Mouse (Mus musculus) ZHBTc4 (cell line): ENCODE results near the gene Gm6588.

ENCODE experiments used
- DNase-seq: peaks from one replicate; pipeline ENCODE4 v3.0.0-alpha.2; 2011; ENCODE audit warnings: low read depth, low spot score

Gene Gm6588

DNA sequence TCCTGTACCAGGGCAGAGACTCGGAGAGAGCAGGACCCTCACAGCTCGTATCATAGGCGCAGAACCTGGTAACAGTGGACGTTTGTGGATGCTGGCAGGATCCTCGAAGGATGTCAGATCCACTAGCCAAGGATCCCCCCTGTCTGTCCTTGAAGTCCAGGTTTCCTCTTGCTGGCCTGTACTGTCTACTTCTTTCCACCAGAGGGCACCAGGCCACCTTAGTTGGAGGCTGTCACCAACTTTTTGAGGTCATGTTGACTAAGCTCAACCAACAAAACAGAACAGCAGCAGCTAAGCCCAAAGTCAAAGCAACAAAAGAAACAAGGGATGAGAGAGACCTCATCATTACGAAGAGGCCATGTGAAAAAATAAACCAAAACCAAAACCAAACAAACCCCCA, 20.9 kb downstream of the Gm6588 start:
- DNase-seq: peak; percentile 83

DNA sequence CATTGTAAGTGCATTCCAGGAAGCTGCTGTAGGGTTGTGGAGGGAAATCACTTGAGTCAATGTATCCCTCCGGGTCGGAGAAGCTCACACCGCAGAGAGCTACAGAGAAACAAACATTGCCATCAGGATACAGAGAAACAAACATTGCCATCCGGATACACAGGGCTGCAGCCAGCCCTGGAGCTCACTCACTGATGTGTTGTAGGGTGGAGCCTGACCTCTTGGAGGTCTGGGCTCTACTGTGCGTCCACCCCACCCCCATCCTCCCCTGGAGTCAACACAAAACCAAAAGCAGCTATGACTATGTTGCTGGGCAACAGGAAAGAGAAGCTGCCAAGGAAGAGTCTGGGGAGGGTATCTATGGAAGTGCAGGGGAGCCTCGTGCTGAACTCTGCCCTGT, 24.2 kb downstream of the Gm6588 start:
- peak; percentile 46 for DNase-seq

DNA sequence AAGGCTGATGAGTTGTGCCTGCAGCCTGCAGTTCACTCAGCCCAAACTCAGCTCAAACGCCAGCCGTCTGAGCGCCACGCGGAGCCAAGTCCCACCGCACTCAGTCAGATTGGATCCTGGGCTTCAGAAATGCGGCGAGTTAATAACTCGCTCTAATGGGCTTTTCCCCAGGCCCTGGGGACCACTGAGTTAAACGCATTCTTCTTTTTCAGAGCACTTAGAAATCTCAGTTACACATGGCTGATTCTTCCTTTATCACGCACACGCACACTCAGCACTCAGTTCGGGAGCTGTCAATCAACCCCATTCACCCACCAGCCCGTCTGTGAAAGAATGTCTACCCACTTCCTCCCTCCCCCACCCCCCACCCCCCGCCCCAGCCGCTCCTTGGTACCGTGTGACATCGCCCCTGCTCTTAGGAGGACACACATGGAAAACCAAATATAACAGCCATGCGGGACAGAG, 32.8 kb downstream of the Gm6588 start:
- DNase-seq: no peak

DNA sequence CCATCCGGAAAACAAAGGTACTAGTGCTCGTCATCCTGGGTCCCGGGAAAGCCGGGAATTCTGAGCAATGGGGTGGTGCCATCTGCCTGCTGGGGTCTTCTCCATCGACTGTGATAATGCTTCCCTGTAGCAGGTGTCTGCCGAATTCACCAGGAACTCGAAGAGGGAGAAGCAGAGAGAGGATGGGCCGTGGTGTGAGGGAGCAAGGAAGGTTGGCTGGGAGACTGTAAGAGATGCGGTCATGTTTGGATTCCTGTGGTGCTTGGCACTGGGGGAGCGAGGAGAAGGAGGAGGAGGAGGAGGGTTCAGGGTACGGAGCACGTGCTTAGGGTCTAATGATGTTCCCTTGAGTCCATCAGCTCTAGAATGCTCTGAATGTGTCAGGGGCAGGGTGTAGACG, 33.3 kb downstream of the Gm6588 start:
- DNase-seq: no peak

DNA sequence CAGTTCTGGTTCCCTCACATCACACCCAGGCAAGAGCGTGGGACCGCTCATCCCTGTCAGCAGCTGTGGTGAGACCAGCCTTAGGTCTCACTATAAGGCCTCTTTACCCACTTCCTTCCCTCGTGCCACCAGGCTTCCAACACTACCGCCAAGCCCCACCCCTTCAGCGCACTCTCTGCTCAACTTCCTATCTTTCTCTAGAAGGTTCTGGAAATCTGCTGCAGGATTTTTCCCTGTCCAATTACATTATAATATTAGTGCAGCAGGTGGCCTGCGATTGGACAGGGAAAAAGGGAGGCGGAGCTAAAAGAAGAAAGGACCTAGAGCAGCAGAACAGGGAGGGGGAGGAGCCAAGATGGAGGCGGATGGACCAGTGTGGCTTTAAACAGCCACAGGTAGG, 33.8 kb downstream of the Gm6588 start:
- peak; percentile 66 for DNase-seq

DNA sequence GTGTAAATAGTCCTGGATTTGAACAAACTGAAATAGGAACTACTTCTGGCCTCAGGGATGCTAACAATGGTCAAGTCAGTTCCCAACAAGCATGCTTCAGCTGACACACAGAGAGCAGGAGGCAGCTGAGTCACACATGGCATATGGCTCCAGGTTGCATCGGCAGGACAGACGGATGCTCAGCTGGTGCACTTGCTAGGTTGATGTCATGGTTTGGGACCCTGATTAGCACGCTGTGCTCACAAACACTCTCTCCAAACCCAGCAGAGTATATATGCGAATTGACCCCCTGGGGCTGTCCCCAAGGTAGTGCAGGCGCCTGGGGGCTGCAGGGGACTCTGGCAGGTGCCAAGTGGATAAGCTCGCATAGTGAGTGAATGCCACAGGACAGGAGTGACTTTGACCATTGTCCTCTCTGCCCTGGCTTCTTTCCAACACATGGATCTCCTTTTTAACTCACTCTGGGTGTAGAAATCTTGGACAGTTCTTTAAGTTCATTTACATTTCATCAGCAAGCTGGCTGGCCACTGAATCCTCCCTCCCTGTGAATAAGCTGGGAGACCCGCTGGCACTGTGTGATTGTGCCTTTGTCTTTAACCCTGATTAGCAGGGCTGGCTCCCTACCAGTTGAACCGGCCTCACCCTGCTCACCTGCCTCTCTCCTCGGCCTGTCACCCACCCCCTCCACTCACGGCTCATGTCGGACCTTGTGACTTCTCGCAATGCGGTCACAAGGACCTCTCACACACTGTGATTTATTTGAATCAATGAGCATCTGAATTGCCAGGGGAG, 35.9 kb downstream of the Gm6588 start:
- peak; percentile 51 for DNase-seq

DNA sequence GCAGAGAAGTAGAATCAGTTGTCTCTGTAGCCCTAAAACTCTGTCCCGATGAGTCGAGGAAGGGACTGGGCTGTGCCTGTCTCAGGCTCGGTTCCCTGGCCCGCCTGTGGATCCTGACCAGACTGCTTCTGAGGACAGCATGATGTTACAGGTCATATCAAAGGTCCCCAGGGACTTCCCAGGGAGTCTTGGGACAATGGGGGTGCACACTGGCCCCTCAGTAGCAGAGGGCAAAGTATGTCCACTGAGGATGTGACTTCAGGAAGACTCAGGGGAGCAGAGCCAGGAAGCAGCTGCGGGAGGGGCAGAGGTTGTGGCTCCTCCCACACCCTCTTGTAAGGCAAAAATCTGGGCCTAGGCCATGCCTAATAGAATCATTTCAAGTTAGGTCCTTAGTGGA, 37.2 kb downstream of the Gm6588 start:
- no peak for DNase-seq

DNA sequence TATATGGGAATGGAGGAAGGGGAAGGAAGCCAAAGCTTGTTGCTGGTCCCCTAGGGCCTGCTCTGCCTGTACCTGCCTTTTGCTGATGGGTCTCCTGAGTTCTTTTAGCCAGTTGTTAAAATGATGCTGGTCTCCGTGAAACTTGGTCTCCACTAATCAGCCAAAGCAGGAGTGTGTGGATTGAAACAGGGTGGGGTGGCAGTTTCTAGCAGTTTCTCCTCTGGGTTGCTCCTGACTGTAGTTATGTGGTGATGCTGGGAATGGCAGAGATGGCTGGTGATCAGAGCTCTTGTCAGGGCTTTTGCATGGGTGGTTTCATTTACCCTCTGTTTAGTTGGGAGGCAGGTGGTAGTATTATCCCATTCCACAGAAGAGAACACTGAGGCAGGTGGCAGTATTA, 38.3 kb downstream of the Gm6588 start:
- no peak for DNase-seq

DNA sequence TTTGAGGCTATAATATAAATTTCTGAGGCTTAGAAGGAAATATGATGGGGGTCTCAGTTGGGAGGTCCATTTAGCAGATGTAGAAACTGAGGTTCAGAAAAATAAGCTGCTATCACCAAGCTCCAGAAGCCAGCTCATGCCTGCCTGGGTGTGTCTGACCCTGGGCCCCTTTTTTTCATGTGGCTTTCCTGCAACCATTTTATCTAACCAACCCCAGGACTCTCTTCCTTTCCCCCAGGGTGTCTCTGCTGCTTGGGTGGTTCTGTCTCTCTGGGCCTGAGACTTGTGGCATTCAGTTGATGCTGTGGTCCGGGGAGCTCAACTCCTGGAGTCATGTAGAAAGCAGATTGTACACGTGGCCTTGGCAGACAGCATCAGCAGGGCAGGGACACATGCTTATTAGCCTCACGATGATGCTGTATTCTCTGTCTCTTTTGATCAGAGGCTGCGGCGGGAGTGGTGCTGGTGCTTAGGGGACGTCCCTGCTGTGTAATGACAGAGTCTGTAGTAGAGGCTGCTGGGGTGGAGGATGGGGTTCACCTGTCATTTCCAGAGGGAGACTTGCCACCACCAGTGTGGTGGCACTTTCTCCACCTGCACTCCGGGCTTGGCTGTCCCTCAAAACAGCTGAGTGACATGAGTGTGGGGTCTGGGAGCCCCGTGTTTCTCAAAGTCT, 39.0 kb downstream of the Gm6588 start:
- DNase-seq: no peak

DNA sequence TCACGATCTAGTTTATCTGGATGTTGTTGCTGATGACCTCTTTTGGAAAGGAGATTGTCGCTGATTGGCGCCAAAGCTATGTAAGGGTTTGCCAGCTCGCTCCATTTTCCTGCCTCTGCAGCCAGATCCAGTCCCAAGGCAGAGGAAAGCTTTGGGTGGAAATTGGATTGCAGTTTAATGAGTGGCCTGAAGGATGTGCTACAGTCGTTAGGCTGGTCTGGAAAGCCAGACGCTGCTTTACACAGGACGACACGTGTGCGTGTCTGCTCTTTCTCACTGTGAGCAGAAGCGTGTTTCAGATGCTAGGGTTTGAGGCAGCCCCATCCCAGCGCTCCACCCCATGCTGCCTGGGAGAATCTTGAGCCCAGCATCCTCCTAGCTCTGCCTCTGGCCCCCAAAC, 42.3 kb downstream of the Gm6588 start:
- peak; percentile 70 for DNase-seq

DNA sequence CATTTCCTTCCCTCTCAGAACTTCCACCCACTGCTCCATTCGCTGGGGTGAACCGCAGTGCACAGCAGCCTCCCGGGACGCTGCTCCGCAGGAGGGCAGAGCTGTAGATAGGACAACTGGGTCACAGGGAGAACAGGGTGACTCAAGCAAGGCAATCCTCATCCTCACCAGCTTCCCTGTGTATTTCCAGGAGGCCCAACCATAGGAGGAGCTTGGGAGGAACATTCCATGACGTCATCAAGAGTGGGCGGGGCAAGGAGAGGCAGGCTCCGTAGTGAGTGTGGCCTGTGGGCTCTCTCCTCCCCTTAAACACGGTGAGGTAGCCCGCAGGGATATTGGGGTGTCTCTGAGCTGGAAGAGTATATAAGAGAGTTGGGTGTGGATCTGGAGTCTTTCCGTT, 44.3 kb downstream of the Gm6588 start:
- DNase-seq: peak; percentile 90

DNA sequence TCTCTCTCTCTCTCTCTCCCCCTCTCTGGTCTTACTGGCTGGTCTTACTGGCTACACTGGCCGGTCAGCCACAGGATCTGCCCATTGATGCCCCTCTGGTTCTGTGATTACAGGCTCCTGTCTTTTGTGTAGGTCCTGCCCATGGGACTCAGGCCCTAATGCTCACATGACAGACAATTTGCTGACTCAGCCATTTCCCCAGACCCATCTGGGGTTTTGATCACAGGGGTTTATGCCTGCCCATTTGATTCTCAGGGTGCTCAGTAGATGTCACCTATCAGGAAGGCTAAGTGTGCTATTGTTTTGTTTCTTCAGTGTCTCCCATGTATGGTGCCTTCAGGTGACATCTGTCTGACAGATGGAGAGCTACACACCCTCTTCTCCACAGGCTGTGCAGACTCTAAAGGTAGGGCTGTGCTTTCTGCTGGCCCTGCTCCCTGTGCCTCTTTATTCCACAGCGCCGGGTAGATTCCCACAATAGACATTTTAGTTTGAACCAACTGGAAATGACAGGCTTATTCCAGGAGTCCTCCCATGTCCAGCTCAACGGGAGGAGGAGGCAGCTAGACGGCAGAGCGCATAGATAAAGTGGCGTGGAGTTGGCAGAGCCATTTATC, 47.6 kb downstream of the Gm6588 start:
- DNase-seq: no peak

DNA sequence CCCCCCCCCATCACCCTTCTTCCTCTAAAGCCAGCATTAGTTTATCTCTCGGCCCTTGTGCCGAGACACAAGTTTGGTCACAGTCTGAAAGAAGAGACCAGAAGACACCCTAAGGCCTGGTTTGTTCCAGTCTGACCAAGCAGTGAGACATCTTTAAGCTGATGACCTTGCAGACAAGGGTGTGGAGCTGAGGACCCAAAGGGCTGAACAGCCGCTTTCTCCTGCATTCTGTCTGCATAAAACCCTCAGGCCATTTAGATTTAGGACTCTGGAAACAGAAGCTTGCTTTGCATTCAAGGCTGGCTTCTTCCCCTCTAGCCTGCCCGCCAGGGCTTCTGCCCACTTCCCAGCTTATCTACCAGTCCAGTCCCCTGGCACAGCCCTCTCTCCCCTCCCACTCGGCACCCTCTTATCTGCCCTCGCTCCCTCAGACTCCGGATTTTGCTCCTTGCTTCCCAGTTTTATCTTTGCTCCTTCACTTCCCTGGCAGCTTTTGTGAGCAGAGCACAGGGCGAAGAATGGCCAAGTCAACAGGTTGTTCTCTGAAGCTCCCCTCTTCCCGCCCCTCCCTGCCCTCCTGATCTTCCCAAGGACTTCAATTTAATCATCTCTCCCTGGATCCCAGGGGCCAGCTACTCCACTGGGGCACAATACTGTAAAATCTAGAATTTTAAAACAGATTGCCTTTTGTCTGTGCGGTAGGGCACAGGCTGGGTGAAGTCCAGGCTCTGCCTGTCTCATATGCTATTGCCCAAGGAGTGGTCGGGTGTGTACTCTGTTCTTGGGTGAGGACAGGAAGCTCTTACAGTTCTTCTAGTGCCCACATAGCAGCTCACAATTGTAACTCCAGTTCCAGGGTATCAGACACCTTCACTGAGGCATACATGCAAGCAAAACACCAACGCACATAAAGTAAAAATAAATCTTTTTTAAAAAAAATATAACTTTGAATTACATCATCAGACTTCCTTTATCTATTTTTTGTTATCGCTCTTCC, 50.0 kb downstream of the Gm6588 start:
- DNase-seq: peak; percentile 86

DNA sequence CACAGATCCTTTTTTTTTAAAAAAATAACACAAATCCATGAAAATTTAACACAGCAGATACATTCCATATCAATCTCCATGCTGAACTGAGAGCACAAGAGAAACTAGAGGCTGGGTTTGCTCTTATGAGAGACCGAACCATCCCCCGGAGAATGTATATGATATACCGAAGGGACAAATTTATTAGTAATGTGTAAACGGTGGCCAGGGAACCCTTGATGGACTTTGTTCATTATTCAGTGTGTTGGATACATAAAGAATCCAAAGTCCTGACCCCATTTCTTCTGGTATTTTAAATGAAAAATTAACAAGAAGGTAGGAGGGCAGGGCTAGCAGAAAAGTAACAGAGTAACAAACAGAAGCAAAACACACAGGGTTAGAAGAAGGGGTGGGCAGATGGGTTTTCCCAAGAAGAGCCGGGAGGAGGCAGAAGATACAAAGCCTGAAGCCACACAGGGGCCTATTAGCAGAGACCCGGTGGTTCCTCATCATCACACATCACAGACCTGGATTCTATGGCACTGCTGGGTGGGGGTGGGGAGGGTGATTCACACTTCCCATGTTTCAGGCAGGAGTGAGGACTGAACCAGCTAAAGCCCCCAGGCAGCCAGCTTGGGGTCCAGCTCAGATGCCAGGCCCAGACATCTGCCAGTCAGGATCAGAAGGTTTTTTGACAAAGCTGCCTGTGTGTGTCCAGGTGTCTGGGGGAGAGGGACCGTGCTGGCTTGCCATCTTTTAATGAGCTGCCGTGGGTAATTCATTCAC, 50.9 kb downstream of the Gm6588 start:
- DNase-seq: no peak
